Mouse (Mus musculus) CD8-positive naive resting alpha-beta T cell, adult 2 months (primary cell): Measurements from ENCODE around the gene Adgrf5.

Experiments used
- DNase-seq, 2 experiments: peaks; one replicate each; pipeline ENCODE4 v3.0.0; 2022; ENCODE audit warnings: low read depth in 2 of 2, low spot score in 2 of 2

Gene Adgrf5

DNA sequence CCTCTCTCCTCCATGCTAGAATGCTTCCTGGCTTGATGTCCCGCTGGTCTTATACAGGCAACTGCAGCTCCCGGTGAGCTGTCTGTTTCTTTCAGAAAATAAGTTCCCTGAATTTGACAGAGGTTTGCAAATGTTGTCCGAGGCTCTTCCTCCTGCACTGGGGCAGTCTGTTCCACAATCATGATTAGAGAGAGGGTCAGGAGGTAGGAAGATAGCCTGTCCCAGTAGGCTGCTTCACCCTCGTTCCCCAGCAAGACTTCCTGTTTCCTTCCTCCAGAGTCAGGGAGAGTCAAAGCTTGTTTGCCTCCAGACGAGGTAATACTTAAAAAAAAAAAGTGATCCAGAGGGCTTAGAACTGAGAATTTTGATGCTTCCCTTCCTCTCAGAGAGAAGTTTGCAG, 16.3 kb downstream of the Adgrf5 start:
- DNase-seq, result no peak

- DNase-seq, result no peak
Measured at GRCm38 (mm10) chr17:43378703-43379102, 18.5 kb downstream of the Adgrf5 start.

DNA sequence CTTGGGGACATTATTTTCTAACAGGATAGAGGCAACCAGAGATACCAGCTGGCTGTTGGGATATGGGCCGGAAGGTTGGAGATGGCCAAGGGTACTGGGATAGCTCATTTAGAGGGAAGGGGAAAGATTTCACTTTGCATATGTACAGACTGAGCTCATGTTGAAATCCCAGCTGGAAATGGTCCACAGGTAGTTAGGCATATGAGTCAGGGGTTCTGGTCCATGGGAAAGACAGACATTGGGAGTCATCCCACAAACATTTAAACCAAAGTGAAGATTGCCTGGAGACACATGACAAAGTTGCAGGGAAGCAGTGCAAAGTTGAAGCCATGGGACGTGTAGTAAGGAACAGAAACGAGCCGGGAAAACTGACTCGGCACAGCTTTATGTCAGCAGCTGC, 26.1 kb downstream of the Adgrf5 start:
- DNase-seq, result no peak

- no peak for DNase-seq
Measured at GRCm38 (mm10) chr17:43387171-43387570, 26.9 kb downstream of the Adgrf5 start.

- no peak for DNase-seq
Measured at GRCm38 (mm10) chr17:43389256-43389655, 29.0 kb downstream of the Adgrf5 start.

- DNase-seq, result no peak
Measured at GRCm38 (mm10) chr17:43392191-43392590, 31.9 kb downstream of the Adgrf5 start.

DNA sequence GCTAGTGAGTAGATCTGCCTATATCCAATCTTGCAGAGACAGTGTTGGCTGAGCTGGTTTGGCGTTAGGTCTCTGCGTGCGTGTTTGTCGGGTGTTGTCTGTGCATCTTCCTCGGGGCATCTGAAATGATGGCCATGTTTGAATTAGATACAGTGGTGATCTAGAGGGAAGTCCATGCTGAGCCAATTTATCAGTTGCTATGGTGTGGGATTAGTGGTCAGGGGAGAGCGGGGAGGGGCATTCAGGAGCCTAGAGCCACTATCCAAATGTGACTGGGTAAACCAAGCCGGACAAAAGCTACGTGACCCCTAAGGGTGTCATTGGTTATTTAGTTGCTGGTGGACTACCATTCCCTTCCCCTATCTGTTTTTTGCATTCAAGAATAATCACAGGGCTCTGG, 33.4 kb downstream of the Adgrf5 start:
- DNase-seq, result no peak

GRCm38 (mm10) chr17:43395400-43396258, 35.4 kb downstream of the Adgrf5 start:
- no peak for DNase-seq

DNA sequence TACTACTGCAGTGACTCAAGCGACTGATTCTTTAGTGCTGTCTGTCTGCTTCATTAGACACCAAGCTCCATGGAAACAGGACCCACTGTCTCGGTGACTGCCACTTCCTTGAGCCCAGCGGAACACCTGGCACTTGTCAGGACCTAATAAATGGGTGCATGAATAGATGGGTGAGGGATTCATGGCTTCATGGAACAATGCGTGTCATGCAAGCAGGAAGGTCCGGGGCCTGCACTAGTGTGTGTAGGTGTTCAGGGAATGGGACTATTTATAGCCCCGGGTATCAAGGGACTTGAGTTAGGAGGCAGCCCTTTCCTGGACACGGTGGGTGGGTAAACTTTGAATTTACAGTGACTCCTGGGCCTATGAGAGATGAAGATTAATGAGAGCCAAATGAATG, 38.4 kb downstream of the Adgrf5 start:
- DNase-seq, result no peak

GRCm38 (mm10) chr17:43399151-43399550, 38.9 kb downstream of the Adgrf5 start:
- DNase-seq, result no peak

- no peak for DNase-seq
Measured at GRCm38 (mm10) chr17:43400483-43400882, 40.2 kb downstream of the Adgrf5 start.

DNA sequence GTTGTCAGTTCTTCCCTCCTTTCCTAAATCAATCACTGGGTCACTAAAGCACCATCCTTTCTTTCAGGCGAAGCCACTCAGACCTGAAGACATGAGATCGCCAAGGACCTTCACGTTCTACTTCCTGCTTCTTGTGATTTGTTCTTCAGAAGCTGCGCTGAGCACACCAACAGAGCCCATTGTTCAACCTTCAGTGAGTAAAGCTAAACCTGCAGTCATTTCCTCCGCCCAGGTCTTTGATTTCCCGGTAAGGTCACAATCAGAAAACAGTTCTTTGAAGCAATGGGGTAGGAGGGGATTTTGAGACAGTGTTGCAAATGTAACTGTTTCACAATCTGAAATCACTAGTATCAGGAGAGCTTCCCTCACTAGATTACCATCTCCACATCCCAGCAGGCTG, 43.6 kb downstream of the Adgrf5 start:
- DNase-seq, result no peak

GRCm38 (mm10) chr17:43404408-43404807, 44.2 kb downstream of the Adgrf5 start:
- no peak for DNase-seq

- no peak for DNase-seq
Measured at GRCm38 (mm10) chr17:43406321-43406720, 46.1 kb downstream of the Adgrf5 start.

- no peak for DNase-seq
Measured at GRCm38 (mm10) chr17:43407548-43407947, 47.3 kb downstream of the Adgrf5 start.

- no peak for DNase-seq
Measured at GRCm38 (mm10) chr17:43413182-43413581, 52.9 kb downstream of the Adgrf5 start.

- DNase-seq, result no peak
Measured at GRCm38 (mm10) chr17:43419204-43419603, 59.0 kb downstream of the Adgrf5 start.

DNA sequence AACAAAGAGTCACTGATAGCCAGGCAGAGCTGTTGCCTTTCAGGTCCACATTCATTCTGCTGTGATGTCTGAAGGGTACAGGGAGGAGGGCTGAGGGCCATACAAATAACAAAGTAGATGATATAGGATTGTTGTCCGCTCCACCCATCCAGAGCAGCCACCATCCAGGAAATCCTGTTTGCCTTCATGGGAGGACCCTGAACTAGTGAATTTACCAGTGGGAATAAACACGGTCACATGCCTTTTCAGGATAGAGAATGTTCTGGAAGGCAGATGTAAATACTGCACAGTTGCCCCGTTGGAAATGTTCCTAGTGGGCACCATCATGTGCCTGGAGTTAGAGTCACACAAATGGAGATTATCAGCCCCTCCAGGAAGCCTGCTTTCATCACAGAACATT, 60.1 kb downstream of the Adgrf5 start:
- DNase-seq, result no peak

GRCm38 (mm10) chr17:43423953-43424352, 63.7 kb downstream of the Adgrf5 start:
- no peak for DNase-seq

DNA sequence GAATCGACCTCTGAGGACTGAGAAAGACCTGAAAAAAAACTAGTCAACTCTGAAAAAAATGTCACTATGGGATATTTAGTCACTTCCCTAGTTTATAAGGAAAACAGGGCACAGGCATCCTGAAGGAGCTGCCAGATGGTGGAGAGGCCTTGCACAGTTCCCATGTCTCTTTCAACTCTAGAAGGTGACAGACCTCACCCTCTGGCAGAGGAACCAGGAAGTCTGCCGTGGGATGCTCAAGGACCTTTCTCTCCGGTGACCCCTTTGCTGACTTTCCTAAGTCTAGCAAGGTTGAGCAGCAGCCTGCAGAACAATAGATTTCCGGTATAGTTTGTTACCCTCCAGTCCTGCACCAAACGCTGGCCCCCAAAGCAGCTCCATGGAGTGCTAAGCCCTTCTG, 71.4 kb downstream of the Adgrf5 start:
- no peak for DNase-seq

GRCm38 (mm10) chr17:43434485-43434884, 74.2 kb downstream of the Adgrf5 start:
- DNase-seq, result no peak

- DNase-seq, result no peak
Measured at GRCm38 (mm10) chr17:43451216-43451615, 91.0 kb downstream of the Adgrf5 start.

DNA sequence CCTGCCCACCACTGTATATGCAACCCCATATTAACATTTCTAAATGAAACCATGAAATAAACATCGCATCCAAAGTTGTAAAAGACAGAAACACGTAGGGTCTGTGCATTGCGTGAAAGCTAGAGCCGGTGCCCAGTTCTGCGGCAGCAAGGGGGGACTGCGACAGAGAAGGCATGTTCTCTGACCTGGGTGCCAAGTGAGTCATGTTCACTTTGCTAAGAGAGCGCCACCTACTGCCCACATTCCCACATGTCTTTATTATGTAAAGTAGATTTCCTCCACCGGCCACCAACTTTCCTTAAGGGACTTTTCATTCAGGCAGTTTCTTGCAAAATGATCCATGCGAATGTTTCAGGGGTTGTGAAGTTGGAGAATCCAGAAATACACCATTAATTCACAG, 98.3 kb downstream of the Adgrf5 start:
- peak; percentile 3 to 18 for DNase-seq
